Mouse (Mus musculus) cerebral cortex, adult 2 months (tissue): ENCODE results near the gene Sla2.

Experiments
- WGBS: fragments of 180-500 bp; shearing (Covaris S2); methylation state at CpG from one replicate; pipeline ENCODE4 v1.1.7; 2018; 5-methylcytosine and 5-hydroxymethylcytosine counted together

The Sla2 gene

GRCm38 (mm10) chr2:156901883-156902282 is 14.9 kb upstream of the Sla2 start:
- 72% methylated on average over 6 of the region's 6 CpGs for WGBS

DNA sequence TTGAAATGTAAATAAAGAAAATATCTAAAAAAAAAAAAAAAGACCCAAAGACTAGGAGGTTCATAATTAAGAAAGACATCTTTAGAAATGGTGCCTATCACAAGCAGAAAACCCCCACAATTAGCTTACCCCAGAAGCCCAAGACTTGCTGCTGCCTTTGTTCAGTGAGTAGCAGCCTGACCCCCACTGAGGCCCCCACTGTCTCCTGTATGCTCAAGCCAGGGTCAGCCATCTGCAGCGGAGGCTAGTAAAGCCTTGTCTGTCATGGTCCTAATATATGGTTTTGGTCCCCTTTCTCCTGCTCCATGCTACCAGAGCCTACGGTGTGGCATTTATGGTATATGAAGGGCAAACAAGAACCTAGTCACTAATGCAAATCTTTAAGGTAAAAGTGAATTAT is 14.4 kb upstream of the Sla2 start:
- WGBS = 97% methylated on average over 2 of the region's 2 CpGs

- WGBS = 47% methylated on average over 4 of the region's 4 CpGs
Measured at GRCm38 (mm10) chr2:156899184-156899583, 12.2 kb upstream of the Sla2 start.

GRCm38 (mm10) chr2:156898374-156898773 is 11.4 kb upstream of the Sla2 start:
- 45% methylated on average over 4 of the region's 4 CpGs for WGBS

GRCm38 (mm10) chr2:156897034-156897433 is 10.0 kb upstream of the Sla2 start:
- WGBS = 53% methylated on average over 9 of the region's 9 CpGs

- 55% methylated on average over 9 of the region's 9 CpGs for WGBS
Measured at GRCm38 (mm10) chr2:156896384-156896914, 9.5 kb upstream of the Sla2 start.

DNA sequence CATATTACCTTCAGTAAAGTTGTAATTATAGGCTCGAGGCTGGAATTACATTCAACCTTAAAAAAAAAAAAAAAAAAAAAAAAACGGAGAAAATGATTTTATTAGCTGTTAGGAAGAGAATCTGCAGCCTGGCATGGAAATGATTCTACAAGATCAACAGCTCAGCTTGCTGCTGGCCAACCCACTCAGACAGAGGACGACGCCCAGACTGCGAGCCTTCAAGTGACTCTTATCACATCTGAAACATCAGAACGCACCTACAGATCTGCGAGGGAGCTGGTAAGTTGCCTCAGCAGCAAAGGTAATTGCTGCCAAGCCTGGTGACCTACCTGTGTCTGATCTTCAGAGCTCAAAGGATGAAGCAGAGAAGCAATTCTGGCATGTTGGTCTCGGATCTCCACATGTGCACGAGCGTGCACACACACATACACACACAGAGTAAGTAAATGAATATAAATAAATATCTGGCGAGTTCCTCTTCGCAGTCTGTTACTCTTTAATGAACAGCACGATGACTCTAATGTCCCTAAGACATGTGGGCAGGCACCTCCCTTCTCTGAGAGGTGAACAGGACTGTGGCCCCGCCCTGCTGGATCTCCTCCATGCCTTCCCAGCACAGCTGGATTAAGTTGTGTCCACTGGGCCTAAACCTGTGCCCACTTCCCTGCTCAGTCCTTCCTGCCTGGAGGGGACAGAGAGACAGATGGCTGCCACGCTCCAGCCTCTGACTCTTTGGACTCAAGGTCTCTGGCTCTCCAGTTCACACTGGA is 7.7 kb upstream of the Sla2 start:
- 71% methylated on average over 15 of the region's 15 CpGs for WGBS

GRCm38 (mm10) chr2:156892821-156893220 is 5.8 kb upstream of the Sla2 start:
- 70% methylated on average over 6 of the region's 6 CpGs for WGBS

DNA sequence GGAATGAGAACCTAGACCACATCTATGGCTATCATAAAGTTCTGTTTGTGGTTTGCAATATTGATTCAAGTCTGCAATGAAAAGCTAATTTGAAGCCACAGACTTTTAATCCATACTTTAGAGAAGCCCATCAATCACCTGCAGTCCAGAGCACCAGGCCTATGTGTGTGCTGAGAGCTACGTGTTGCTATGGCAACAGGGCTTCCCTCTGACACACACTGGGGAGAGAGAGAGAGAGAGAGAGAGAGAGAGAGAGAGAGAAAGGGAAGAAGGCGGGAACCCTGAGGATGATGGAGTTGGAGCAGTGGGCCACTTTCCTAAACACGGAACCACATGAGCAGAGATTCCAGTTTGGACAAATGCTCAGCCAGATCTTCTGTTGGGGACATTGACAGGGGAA is 5.2 kb upstream of the Sla2 start:
- 61% methylated on average over 3 of the region's 3 CpGs for WGBS

DNA sequence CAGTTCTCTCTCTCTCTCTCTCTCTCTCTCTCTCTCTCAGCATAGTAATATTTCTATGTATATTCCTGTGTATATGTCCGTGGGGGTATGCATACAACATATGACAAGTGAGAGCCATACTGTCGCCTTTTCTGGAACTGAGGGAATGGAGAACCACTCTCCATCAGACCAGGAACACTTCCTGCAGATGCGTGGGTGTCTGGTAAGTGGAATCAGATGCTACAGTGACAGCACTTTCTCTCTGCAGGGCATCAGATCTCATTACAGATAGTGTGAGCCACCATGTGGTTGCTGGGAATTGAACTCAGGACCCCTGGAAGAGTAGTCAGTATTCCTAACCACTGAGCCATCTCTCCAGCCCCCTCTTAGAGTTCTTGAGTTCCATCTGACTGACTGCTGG is 1.5 kb upstream of the Sla2 start:
- WGBS = 33% methylated on average over 3 of the region's 3 CpGs

GRCm38 (mm10) chr2:156886084-156886631 is 834 bp downstream of the Sla2 start:
- 79% methylated on average over 10 of the region's 10 CpGs for WGBS

DNA sequence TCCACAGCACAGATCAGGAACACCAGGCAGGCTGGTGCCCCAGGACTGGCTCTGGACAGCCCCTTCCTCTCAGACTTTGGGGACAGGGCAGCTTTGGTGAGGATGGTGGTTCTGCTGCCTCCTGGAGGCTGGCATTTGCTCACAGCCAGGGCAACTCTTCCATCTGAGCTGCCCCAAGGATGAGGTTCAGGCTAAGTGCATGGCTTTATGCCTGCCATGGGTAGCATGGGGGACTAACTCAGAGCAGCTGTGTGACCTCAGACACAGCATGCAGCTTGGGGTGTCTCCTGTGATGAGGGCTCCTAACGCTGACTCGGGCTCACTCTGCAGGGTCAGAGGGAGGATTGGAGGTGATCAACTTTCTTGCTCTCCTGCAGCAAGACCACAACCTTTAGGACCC is 1.3 kb downstream of the Sla2 start:
- 74% methylated on average over 2 of the region's 2 CpGs for WGBS

- 81% methylated on average over 10 of the region's 10 CpGs for WGBS
Measured at GRCm38 (mm10) chr2:156884396-156885211, 2.4 kb downstream of the Sla2 start.

- 72% methylated on average over 10 of the region's 10 CpGs for WGBS
Measured at GRCm38 (mm10) chr2:156882431-156883001, 4.5 kb downstream of the Sla2 start.

DNA sequence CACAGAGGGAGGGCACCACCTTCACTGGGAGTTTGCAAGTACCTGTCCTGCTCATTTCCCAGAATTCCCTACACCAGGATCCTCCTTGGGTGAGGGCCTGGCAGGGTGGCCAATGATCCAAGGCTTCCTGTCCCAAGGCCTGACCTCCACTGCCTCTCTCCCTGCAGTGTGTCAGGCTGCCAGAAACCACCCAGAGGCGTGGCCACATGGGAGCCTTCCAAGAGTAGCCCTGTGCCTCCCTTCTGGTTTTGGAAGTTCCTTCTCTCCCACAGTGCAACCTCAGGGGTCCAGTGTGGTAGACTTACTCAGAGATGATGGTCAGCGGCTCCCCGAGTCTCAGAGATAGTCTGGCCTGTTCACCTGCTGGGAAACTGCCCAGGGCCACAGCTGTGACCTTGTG is 7.5 kb downstream of the Sla2 start:
- WGBS = 95% methylated on average over 3 of the region's 3 CpGs

GRCm38 (mm10) chr2:156877726-156878125 is 9.3 kb downstream of the Sla2 start:
- WGBS = 56% methylated on average over 9 of the region's 9 CpGs

DNA sequence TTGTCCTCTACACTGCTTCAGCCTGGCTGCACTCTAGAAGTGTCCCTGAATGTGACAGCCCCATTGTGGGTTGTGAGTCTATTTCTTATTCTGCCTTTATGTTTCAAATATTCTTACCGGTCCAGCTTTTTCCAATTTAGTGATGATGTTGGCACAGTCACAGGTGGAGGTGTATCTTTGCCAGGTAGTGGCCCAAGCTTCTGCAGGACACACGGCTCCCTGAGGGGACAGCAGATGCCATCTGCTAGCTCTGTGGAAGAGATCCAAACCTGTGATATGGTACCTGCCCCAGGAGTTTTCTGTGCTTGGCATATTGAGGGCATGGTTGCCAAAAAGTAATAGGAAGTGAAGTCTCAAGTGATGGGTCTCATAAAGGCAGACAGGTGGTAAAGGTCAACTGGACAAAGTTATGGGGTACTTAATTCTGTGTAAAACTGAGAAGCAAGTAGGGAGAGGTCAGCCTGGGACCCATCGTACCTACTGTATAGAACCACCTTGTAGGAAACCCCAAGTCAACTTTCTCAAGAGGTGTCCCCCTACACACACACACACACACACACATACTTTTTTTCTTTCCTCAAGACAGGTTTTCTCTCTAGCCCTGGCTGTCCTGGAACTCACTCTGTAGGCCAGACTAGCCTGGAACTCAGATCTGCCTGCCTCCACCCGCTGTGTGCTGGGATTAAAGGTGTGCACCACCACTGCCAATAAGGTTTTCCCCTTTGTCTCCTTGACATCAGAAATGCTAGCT is 12.1 kb downstream of the Sla2 start:
- WGBS = 86% methylated on average over 4 of the region's 4 CpGs

- WGBS = 87% methylated on average over 8 of the region's 8 CpGs
Measured at GRCm38 (mm10) chr2:156874047-156874759, 12.8 kb downstream of the Sla2 start.

- 16% methylated on average over 5 of the region's 5 CpGs for WGBS
Measured at GRCm38 (mm10) chr2:156873629-156874028, 13.4 kb downstream of the Sla2 start.

- WGBS = 29% methylated on average over 6 of the region's 6 CpGs
Measured at GRCm38 (mm10) chr2:156870519-156870918, 16.5 kb downstream of the Sla2 start.

- whole genome bisulfite sequencing = 74% methylated on average over 7 of the region's 7 CpGs
Measured at GRCm38 (mm10) chr2:156869554-156869953, 17.4 kb downstream of the Sla2 start.
